Mouse (Mus musculus): Measurements from ENCODE around the gene Atcay. TPM values are rescaled to one million over a fixed set of nuclear protein-coding genes. Genes with fewer than 3 reads are reported as not detected.

Atcay gene
- total and polyA plus RNA-seq, 3 experiments, result 0.06 to 0.08 TPM; not detected in 1

DNA sequence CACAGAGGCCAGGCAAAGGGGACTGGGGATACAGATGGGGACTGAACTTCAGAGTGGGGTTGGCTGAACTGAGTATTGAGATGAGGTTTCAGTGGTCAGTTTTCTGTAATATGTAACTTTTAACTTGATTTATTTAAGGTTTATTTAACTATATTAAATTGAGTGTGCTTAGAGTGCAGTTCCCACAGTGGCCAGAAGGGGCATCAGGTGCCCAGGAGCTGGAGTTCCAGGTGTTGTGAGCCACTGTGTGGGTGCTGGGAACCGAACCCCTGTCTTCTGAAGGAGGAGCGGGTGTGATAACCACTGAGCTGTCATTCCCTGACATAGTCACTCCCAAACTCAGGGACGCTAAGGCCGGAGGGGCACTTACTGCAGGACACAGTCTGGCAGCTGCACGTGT lies 20.5 kb downstream of the Atcay start:
- Histone ChIP-seq H3K4me3 (replicated peaks in 1 of 3; ENCODE audit: low read depth in 2 of 3, low read length in 2 of 3, poor library complexity in 1 of 3) (no peak overlapping the region), H3K4me2 (ENCODE audit: insufficient read depth, low read depth, poor library complexity, severe bottlenecking) (no peak overlapping the region), H3K27me3 (replicated peaks) (peaks cover 10% of the 10 kb centered on the region), H3K4me1 (ENCODE audit: control insufficient read depth in 1 of 2, insufficient read depth in 2 of 2) (peaks cover 6 to 13% of the 10 kb centered on the region in 2 experiments; a peak in 3 of 4 replicates), H3K9me3 (replicated peaks; ENCODE audit: low read length) (peaks cover 8% of the 10 kb centered on the region), H3K9ac (ENCODE audit: insufficient read depth, low read depth) (no peak overlapping the region), H3K27ac (ENCODE audit: insufficient read depth, low read depth) (no peak overlapping the region), H3K36me3 (replicated peaks in 1 of 2; ENCODE audit: control insufficient read depth in 1 of 2, insufficient read depth in 1 of 2, low read length in 1 of 2) (peaks cover 0 to 1% of the 10 kb centered on the region in 2 experiments), H3K79me2 (replicated peaks; ENCODE audit: control insufficient read depth, extremely low read depth, insufficient read depth, poor library complexity, severe bottlenecking) (no peaks in the 10 kb centered on the region)
- no peak for TF ChIP-seq SIN3A (IDR thresholded peaks at IDR 0.05; ENCODE audit: low read length)
- TF ChIP-seq CTCF (conservative IDR thresholded peaks at IDR 0.05 in 1 of 2, IDR thresholded peaks at IDR 0.05 in 1 of 2; ENCODE audit: low read depth in 2 of 2, low read length in 2 of 2), result peak; percentile 25 to 32; a peak in 3 of 4 replicates
- no peak for TF ChIP-seq ZMIZ1 (IDR thresholded peaks at IDR 0.05; ENCODE audit: low read depth, low read length)
- TF ChIP-seq NELFE (IDR thresholded peaks at IDR 0.05; ENCODE audit: low read depth, low read length), result no peak
- in situ Hi-C loops (cut with MboI; ENCODE audit: low pct_ligation_motif_present, low pct_unique_long_range_greater_than_20kb, low sequenced_read_pairs), result no loop called here
- dilution Hi-C loops (cut with MboI; ENCODE audit: extremely low pct_ligation_motif_present, extremely low pct_unique_long_range_greater_than_20kb, low sequenced_read_pairs), result no loop called here
- no peak for DNase-seq (ENCODE audit: extremely low read depth)

- H3K36me3 ChIP-seq (replicated peaks in 1 of 2; ENCODE audit: control insufficient read depth in 1 of 2, insufficient read depth in 1 of 2, low read length in 1 of 2), result no peaks in the 10 kb centered on the region
- H3K4me2 ChIP-seq (ENCODE audit: insufficient read depth, low read depth, poor library complexity, severe bottlenecking), result no peak overlapping the region
- no peaks in the 10 kb centered on the region for H3K79me2 ChIP-seq (replicated peaks; ENCODE audit: control insufficient read depth, extremely low read depth, insufficient read depth, poor library complexity, severe bottlenecking)
- dilution Hi-C loops (cut with MboI; ENCODE audit: extremely low pct_ligation_motif_present, extremely low pct_unique_long_range_greater_than_20kb, low sequenced_read_pairs), result no loop called here
- peaks cover 10% of the 10 kb centered on the region for H3K9me3 ChIP-seq (replicated peaks; ENCODE audit: low read length)
- H3K27ac ChIP-seq (ENCODE audit: insufficient read depth, low read depth), result no peak overlapping the region
- TF ChIP-seq POLR2A (IDR thresholded peaks at IDR 0.05; ENCODE audit: low read depth, low read length) (no peak), MAZ (IDR thresholded peaks at IDR 0.05; ENCODE audit: low read depth, low read length) (no peak), ELF1 (IDR thresholded peaks at IDR 0.05; ENCODE audit: low read depth, low read length) (no peak), BHLHE40 (IDR thresholded peaks at IDR 0.05; ENCODE audit: low read depth, low read length) (no peak), HCFC1 (IDR thresholded peaks at IDR 0.05; ENCODE audit: low read depth, low read length) (no peak), USF1 (IDR thresholded peaks at IDR 0.05; ENCODE audit: low read depth, low read length) (no peak), CTCF (conservative IDR thresholded peaks at IDR 0.05 in 1 of 2, IDR thresholded peaks at IDR 0.05 in 1 of 2; ENCODE audit: low read depth in 2 of 2, low read length in 2 of 2) (no peak), E2F4 (IDR thresholded peaks at IDR 0.05; ENCODE audit: insufficient replicate concordance, low read depth, low read length) (no peak), TBP (conservative IDR thresholded peaks at IDR 0.05; ENCODE audit: low read depth, low read length) (no peak), TCF12 (IDR thresholded peaks at IDR 0.05; ENCODE audit: low read depth, low read length) (no peak), CHD2 (IDR thresholded peaks at IDR 0.05; ENCODE audit: low read length) (no peak), EP300 (IDR thresholded peaks at IDR 0.05; ENCODE audit: low read length) (no peak), USF2 (conservative IDR thresholded peaks at IDR 0.05; ENCODE audit: low read depth, low read length) (no peak), PAX5 (IDR thresholded peaks at IDR 0.05; ENCODE audit: low read length) (no peak), RCOR1 (conservative IDR thresholded peaks at IDR 0.05; ENCODE audit: low read depth, low read length) (no peak), NELFE (IDR thresholded peaks at IDR 0.05; ENCODE audit: low read depth, low read length) (no peak), ZC3H11A (IDR thresholded peaks at IDR 0.05; ENCODE audit: low read depth, low read length) (no peak), UBTF (IDR thresholded peaks at IDR 0.05; ENCODE audit: low read depth, low read length) (no peak), POLR2AphosphoS2 (IDR thresholded peaks at IDR 0.05; ENCODE audit: low read depth, low read length) (no peak), MYC (IDR thresholded peaks at IDR 0.05; ENCODE audit: low read depth, low read length) (no peak)
- H3K9ac ChIP-seq (ENCODE audit: insufficient read depth, low read depth), result no peak overlapping the region
- DNase-seq (ENCODE audit: extremely low read depth), result no peak
- in situ Hi-C loops (cut with MboI; ENCODE audit: low pct_ligation_motif_present, low pct_unique_long_range_greater_than_20kb, low sequenced_read_pairs), result loop anchor here (5.0 kb wide), 1 partner anchor 33 kb away; no protein-coding TSS in a partner anchor
- H3K4me3 ChIP-seq (replicated peaks in 1 of 3; ENCODE audit: low read depth in 2 of 3, low read length in 2 of 3, poor library complexity in 1 of 3), result no peak overlapping the region
- peaks cover 27 to 41% of the 10 kb centered on the region in 2 experiments for H3K4me1 ChIP-seq (ENCODE audit: control insufficient read depth in 1 of 2, insufficient read depth in 2 of 2)
- no peaks in the 10 kb centered on the region for H3K27me3 ChIP-seq (replicated peaks)
Measured at GRCm38 (mm10) chr10:81204137-81204536, 26.5 kb downstream of the Atcay start.

Data from CH12.LX (cell line).